Mouse (Mus musculus) forebrain, embryonic 11.5 days (tissue): ENCODE data around the gene Slc28a1. TPM values are rescaled to one million over a fixed set of nuclear protein-coding genes. Genes with fewer than 3 reads are reported as not detected.
"Not testable (repeated sequence)": the region's sequence is repeated elsewhere in the genome, so short reads cannot be mapped to it uniquely, and the experiment has no call there.

Experiments
- ATAC-seq: fragments of 200-750 bp; cut with Nextera tagmentation; replicated peaks from 2 replicates; pipeline ENCODE4 v1.8.0; 2017; ENCODE audit warnings: moderate TSS enrichment; ENCODE audit not compliant: low FRiP score
- DNase-seq: peaks from one replicate; pipeline ENCODE4 v3.0.0-alpha.2; 2017; ENCODE audit warnings: low spot score
- H3K27ac ChIP-seq: fragments of 300-500 bp; sonication (generic); 2 replicates; pipeline ENCODE4 v1.5.1; 2014; ENCODE audit warnings: low read depth, low read length
- H3K27me3 ChIP-seq: fragments of 300-500 bp; sonication (generic); 2 replicates; pipeline ENCODE4 v1.6.1; 2014; ENCODE audit warnings: mild to moderate bottlenecking, low read length, mixed read lengths; ENCODE audit not compliant: control insufficient read depth, insufficient read depth
- H3K36me3 ChIP-seq: fragments of 300-500 bp; sonication (generic); 2 replicates; pipeline ENCODE4 v1.6.1; 2014; ENCODE audit warnings: mild to moderate bottlenecking, low read length, moderate library complexity, mixed read lengths; ENCODE audit not compliant: control insufficient read depth, insufficient read depth
- H3K4me1 ChIP-seq: fragments of 300-500 bp; sonication (generic); replicated peaks from 2 replicates; pipeline ENCODE4 v1.6.1; 2014; ENCODE audit warnings: low read length, mixed read lengths; ENCODE audit not compliant: control insufficient read depth, insufficient read depth
- H3K4me2 ChIP-seq: fragments of 300-500 bp; sonication (generic); 2 replicates; pipeline ENCODE4 v1.6.1; 2014; ENCODE audit warnings: low read depth, mild to moderate bottlenecking, low read length, moderate library complexity, mixed read lengths; ENCODE audit not compliant: severe bottlenecking
- H3K4me3 ChIP-seq: fragments of 300-500 bp; sonication (generic); 2 replicates; pipeline ENCODE4 v1.5.1; 2014; ENCODE audit warnings: low read depth, low read length
- H3K9ac ChIP-seq: fragments of 300-500 bp; sonication (generic); 2 replicates; pipeline ENCODE4 v1.6.1; 2014; ENCODE audit warnings: low read length
- H3K9me3 ChIP-seq: fragments of 300-500 bp; sonication (generic); 2 replicates; pipeline ENCODE4 v1.6.1; 2016; ENCODE audit warnings: low read length, mixed read lengths; ENCODE audit not compliant: control insufficient read depth
- WGBS: fragments of 180-500 bp; shearing (Covaris S2); extraction: QIAGEN DNeasy Blood & Tissue Kit; methylation state at CpG from one replicate; pipeline ENCODE4 v1.1.7; 2014; 5-methylcytosine and 5-hydroxymethylcytosine counted together
- polyA plus RNA-seq: library from polyadenylated mRNA; unstranded; fragments of >200 nt; fragmentation: Nextera tagmentation; extraction: Ambion mirVana; gene quantifications from 2 replicates; pipeline ENCODE4 v1.2.1, GENCODE M21; 2014

Slc28a1 gene
- polyA plus RNA-seq, 1 experiment from 2014 or later, result not detected

DNA sequence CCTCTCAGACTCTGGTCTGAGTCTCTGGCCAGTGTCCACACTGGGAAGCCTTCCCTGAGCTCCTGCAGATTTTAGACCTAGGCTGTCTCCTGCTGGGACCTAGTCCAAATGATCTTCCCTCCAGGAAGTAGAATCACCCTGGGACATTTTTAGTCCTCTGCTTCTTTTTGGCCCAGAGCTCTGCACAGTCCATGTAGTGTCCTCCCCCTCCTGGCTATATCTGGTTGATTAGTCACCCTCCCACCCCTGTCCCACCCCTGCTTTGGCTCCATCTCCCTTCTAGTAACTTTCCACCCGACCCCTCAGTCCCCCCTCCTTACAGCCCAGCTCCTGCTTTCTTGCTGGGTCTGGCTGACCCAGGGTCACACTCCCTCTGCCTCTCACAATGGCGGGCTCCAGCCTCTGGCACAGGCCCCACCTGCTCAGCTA is 18.3 kb downstream of the Slc28a1 start:
- Histone ChIP-seq H3K27me3 (no peaks in the 10 kb centered on the region), H3K27ac (no peak overlapping the region), H3K9ac (no peak overlapping the region), H3K4me3 (no peak overlapping the region), H3K9me3 (no peaks in the 10 kb centered on the region), H3K4me1 (no peaks in the 10 kb centered on the region), H3K36me3 (no peaks in the 10 kb centered on the region), H3K4me2 (no peak overlapping the region)
- 4% methylated on average over 2 of the region's 2 CpGs for WGBS
- DNase-seq, result no peak
- no peak for ATAC-seq

- Histone ChIP-seq H3K9me3 (no peaks in the 10 kb centered on the region), H3K4me2 (no peak overlapping the region), H3K27ac (no peak overlapping the region), H3K36me3 (no peaks in the 10 kb centered on the region), H3K9ac (no peak overlapping the region), H3K4me3 (no peak overlapping the region), H3K4me1 (no peaks in the 10 kb centered on the region), H3K27me3 (no peaks in the 10 kb centered on the region)
- ATAC-seq, result no peak
- WGBS, result 74% methylated on average over 6 of the region's 6 CpGs
- no peak for DNase-seq
Measured at GRCm38 (mm10) chr7:81133416-81133815, 18.8 kb downstream of the Slc28a1 start.

DNA sequence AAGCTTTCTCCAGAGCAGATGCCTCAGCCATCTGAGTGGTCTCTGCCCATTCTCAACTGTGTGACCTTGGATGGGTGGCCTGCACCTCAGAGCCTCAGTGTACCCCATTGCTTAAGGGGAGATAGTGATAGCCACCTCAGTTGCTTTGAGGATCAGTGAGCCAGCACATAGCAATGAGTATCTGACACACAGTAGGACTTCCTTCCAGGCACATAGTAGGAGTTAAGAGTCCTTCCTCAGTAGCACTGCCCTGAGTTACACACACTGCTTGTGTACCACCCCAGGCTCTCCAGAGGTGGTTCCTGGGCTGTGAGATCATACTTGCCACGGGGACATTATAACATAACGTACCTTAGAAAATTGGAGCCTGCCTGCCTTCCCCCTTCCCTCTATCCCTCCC is 19.3 kb downstream of the Slc28a1 start:
- Histone ChIP-seq H3K27me3 (no peaks in the 10 kb centered on the region), H3K4me2 (no peak overlapping the region), H3K27ac (no peak overlapping the region), H3K4me3 (no peak overlapping the region), H3K9me3 (no peaks in the 10 kb centered on the region), H3K36me3 (no peaks in the 10 kb centered on the region), H3K9ac (no peak overlapping the region), H3K4me1 (no peaks in the 10 kb centered on the region)
- DNase-seq (no peak), ATAC-seq (no peak)
- WGBS, result 84% methylated on average over 2 of the region's 2 CpGs

GRCm38 (mm10) chr7:81134614-81135067 is 20.0 kb downstream of the Slc28a1 start:
- Histone ChIP-seq H3K9me3 (no peaks in the 10 kb centered on the region), H3K27ac (no peak overlapping the region), H3K27me3 (no peaks in the 10 kb centered on the region), H3K4me1 (no peaks in the 10 kb centered on the region), H3K4me2 (no peak overlapping the region), H3K36me3 (no peaks in the 10 kb centered on the region), H3K4me3 (no peak overlapping the region), H3K9ac (no peak overlapping the region)
- ATAC-seq (no peak), DNase-seq (no peak)
- 39% methylated on average over 9 of the region's 9 CpGs for WGBS

DNA sequence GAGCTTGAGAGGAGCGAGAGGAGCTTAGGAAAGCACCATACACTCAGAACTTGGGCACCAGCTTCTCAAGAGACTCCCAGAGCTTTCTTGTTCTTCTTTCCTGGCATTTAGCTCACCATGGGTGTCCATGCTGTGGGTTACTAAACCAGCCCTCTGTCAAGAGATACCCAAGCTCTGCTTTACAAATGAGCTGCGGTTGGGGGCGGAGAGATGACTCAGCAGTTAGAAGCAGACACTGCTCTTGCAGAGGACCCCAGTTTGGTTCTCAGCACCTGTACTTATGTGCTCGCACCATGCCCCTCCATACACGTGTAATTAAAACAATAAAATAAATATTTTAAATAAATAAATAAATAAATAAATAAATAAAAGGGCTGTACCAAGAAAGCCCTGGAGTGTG is 22.7 kb downstream of the Slc28a1 start:
- WGBS, result 81% methylated on average over 5 of the region's 5 CpGs

DNA sequence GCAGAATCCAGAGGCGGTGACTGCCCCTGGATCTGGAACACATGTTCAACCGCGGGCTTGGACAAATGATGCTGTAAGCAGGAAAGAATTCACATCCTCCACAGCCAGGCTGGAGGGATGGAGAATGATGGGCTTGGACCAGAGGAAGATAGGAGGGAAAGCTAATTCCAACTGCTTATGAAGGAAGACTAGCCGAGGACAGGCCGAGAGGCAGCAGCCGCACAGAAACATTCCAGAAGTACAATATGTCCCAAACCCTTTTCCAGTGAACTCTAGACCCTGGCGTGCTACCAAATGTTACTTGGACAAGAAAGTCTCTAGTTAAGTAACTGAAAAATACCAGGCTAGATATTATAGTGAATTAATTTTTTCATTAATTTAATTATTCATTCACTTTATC is 24.5 kb downstream of the Slc28a1 start:
- Histone ChIP-seq H3K4me1 (no peaks in the 10 kb centered on the region), H3K27me3 (no peaks in the 10 kb centered on the region), H3K9ac (no peak overlapping the region), H3K4me2 (no peak overlapping the region), H3K4me3 (no peak overlapping the region), H3K9me3 (no peaks in the 10 kb centered on the region), H3K36me3 (no peaks in the 10 kb centered on the region), H3K27ac (no peak overlapping the region)
- DNase-seq (no peak), ATAC-seq (no peak)
- WGBS, result 97% methylated on average over 7 of the region's 7 CpGs

More for the DNA sequence above, 22.7 kb downstream of the Slc28a1 start:
- Histone ChIP-seq H3K9ac (no peak overlapping the region), H3K36me3 (no peaks in the 10 kb centered on the region), H3K4me2 (no peak overlapping the region), H3K27ac (no peak overlapping the region), H3K4me1 (no peaks in the 10 kb centered on the region), H3K27me3 (no peaks in the 10 kb centered on the region), H3K4me3 (no peak overlapping the region), H3K9me3 (no peaks in the 10 kb centered on the region)
- DNase-seq (no peak), ATAC-seq (no peak)

- Histone ChIP-seq H3K9ac (no peak overlapping the region), H3K4me3 (no peak overlapping the region), H3K27me3 (no peaks in the 10 kb centered on the region), H3K27ac (no peak overlapping the region), H3K36me3 (no peaks in the 10 kb centered on the region), H3K4me1 (no peaks in the 10 kb centered on the region), H3K9me3 (no peaks in the 10 kb centered on the region), H3K4me2 (no peak overlapping the region)
- DNase-seq (no peak), ATAC-seq (no peak)
- 90% methylated on average over 5 of the region's 5 CpGs for WGBS
Measured at GRCm38 (mm10) chr7:81139671-81140404, 25.2 kb downstream of the Slc28a1 start.

DNA sequence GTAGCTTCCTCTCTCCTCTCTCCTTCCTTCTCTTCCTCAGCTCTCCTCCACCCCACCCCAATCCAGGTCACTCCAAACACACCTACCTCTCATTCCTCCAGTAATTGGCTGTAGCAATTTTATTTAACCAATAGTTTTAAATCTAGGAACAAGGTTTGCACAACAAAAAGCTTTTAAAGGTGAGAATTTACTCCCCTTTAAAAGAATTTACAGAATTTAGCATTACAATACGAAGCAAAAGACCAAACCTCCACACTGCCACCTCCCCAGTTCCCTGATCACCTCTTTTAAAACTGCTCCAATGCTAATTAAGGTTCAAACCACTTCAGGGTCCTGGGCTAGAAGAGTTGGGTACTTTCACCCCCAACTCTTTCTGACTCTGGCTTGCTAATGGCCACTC is 26.9 kb downstream of the Slc28a1 start:
- Histone ChIP-seq H3K4me1 (no peaks in the 10 kb centered on the region), H3K27me3 (no peaks in the 10 kb centered on the region), H3K4me2 (no peak overlapping the region), H3K27ac (no peak overlapping the region), H3K4me3 (no peak overlapping the region), H3K9ac (no peak overlapping the region), H3K36me3 (no peaks in the 10 kb centered on the region), H3K9me3 (no peaks in the 10 kb centered on the region)
- no peak for DNase-seq
- 46% methylated on average over 1 of the region's 1 CpGs for WGBS
- ATAC-seq, result no peak

GRCm38 (mm10) chr7:81143056-81143455 is 28.5 kb downstream of the Slc28a1 start:
- WGBS, result 74% methylated on average over 4 of the region's 4 CpGs
- H3K4me2 ChIP-seq, H3K36me3 ChIP-seq, H3K27ac ChIP-seq, H3K9me3 ChIP-seq, DNase-seq, H3K4me3 ChIP-seq, H3K9ac ChIP-seq, H3K27me3 ChIP-seq, H3K4me1 ChIP-seq, ATAC-seq: not testable (repeated sequence)
